In genomic region chr13:109820141-109820540, GRCm38 (mm10) we compare ENCODE assay signal across 18 mouse cellular contexts.
DNase-seq lines count a peak whose midpoint lies in the region; ATAC-seq and TF ChIP-seq lines count a peak whose summit lies in the region.
"Had no signal": no experiment of that assay in that cellular context is flagged by ENCODE, and none has a peak within 500 bp of the region (broad histone marks: within the 10 kb centered on the region; RNA-seq: fewer than 3 reads in every experiment).

No protein-coding gene starts in this region.

- no peak overlapping the region for H3K4me3 ChIP-seq in kidney, embryonic 15.5 days (replicated peaks)
- H3K4me3 ChIP-seq in myocyte, result no peak overlapping the region
- H3K4me3 ChIP-seq: heart, embryonic 12.5 days; limb, embryonic 12.5 days; liver, embryonic 12.5 days; midbrain, embryonic 15.5 days had no signal

- no peak overlapping the region for H3K4me2 ChIP-seq in kidney, embryonic 15.5 days
- peak overlapping the region; percentile 47 for H3K4me2 ChIP-seq in myocyte (ENCODE audit: low read depth)
- H3K4me2 ChIP-seq: heart, embryonic 12.5 days; limb, embryonic 12.5 days; liver, embryonic 12.5 days; midbrain, embryonic 15.5 days had no signal

- H3K4me1 ChIP-seq in kidney, embryonic 15.5 days, result peaks cover 49% of the 10 kb centered on the region

- H3K27ac ChIP-seq in kidney, embryonic 15.5 days, result peak overlapping the region; percentile 56
- H3K27ac ChIP-seq: limb, embryonic 12.5 days; liver, embryonic 12.5 days had no signal

- H3K27me3 ChIP-seq in kidney, embryonic 15.5 days, result no peaks in the 10 kb centered on the region
- H3K27me3 ChIP-seq in myocyte (ENCODE audit: control insufficient read depth, insufficient read depth, insufficient read length), result no peaks in the 10 kb centered on the region
- H3K27me3 ChIP-seq: CH12.LX; heart, embryonic 12.5 days; limb, embryonic 12.5 days; liver, embryonic 12.5 days; megakaryocyte, embryonic 14.5 days; midbrain, embryonic 15.5 days had no signal

- no peaks in the 10 kb centered on the region for H3K36me3 ChIP-seq in kidney, embryonic 15.5 days
- H3K36me3 ChIP-seq in myocyte (ENCODE audit: control insufficient read depth, insufficient read depth), result no peaks in the 10 kb centered on the region
- H3K36me3 ChIP-seq: heart, embryonic 12.5 days; limb, embryonic 12.5 days; liver, embryonic 12.5 days; midbrain, embryonic 15.5 days had no signal

- H3K9me3 ChIP-seq in kidney, embryonic 15.5 days (replicated peaks), result no peaks in the 10 kb centered on the region
- H3K9me3 ChIP-seq: heart, embryonic 12.5 days; limb, embryonic 12.5 days; liver, embryonic 12.5 days; megakaryocyte, embryonic 14.5 days; midbrain, embryonic 15.5 days had no signal

- TF ChIP-seq POLR2A in myocyte (IDR thresholded peaks at IDR 0.05; ENCODE audit: insufficient read length, low read depth), result no peak

- H3K79me2 ChIP-seq in myocyte (ENCODE audit: control insufficient read depth, insufficient read depth), result peaks cover 9% of the 10 kb centered on the region

- no peak for ATAC-seq in CD4-positive, CD25-positive, alpha-beta regulatory T cell, adult 4 months
- ATAC-seq in kidney, embryonic 15.5 days (replicated peaks; ENCODE audit: low FRiP score), result no peak
- ATAC-seq: forebrain, postnatal 0 days; liver, embryonic 12.5 days; midbrain, embryonic 15.5 days had no signal

- DNase-seq in CD4-positive, CD25-positive, alpha-beta regulatory T cell, adult 2 months (ENCODE audit: low read depth, low spot score), result peak; percentile 49
- no peak for DNase-seq in kidney, postnatal 25 days
- peak; percentile 49 for DNase-seq in CD4-positive helper T cell, adult 2 months (ENCODE audit: low read depth, low spot score)
- no peak for DNase-seq in cerebellum, adult 9-11 months
- no peak for DNase-seq in ovary, adult 18-20 months (ENCODE audit: low spot score)
- DNase-seq: cerebellum, adult 9-10 months; forebrain, postnatal 0 days; kidney, adult 2 months; lung, adult 2 months had no signal

- 43% methylated on average over 3 of the region's 3 CpGs for WGBS in kidney, embryonic 15.5 days

- no peak overlapping the region for H3ac ChIP-seq in myocyte (ENCODE audit: control insufficient read depth, insufficient read length)

- H3K9ac ChIP-seq in kidney, embryonic 15.5 days, result no peak overlapping the region
- H3K9ac ChIP-seq: forebrain, postnatal 0 days; heart, embryonic 12.5 days; limb, embryonic 12.5 days; liver, embryonic 12.5 days; midbrain, embryonic 15.5 days had no signal

TF ChIP-seq in myocyte, 11 proteins besides CTCF, POLR2A, EP300 and RAD21:
- TF ChIP-seq MAX (IDR thresholded peaks at IDR 0.05; ENCODE audit: low read depth) (no peak), MYOG (IDR thresholded peaks at IDR 0.05; ENCODE audit: control insufficient read depth in 1 of 3, insufficient read depth in 1 of 3, insufficient read length in 2 of 3, low read depth in 2 of 3) (no peak), TCF12 (IDR thresholded peaks at IDR 0.05; ENCODE audit: insufficient read depth, poor library complexity, severe bottlenecking) (no peak), SRF (IDR thresholded peaks at IDR 0.05; ENCODE audit: control insufficient read depth, insufficient read length, low read depth) (no peak), E2F4 (IDR thresholded peaks at IDR 0.05; ENCODE audit: insufficient read depth) (no peak), MYOD1 (IDR thresholded peaks at IDR 0.05; ENCODE audit: control insufficient read depth in 1 of 3, insufficient read length in 2 of 3, low read depth in 2 of 3) (no peak), POLR2AphosphoS2 (IDR thresholded peaks at IDR 0.05; ENCODE audit: insufficient read length, low read depth) (no peak), USF1 (IDR thresholded peaks at IDR 0.05; ENCODE audit: low read depth) (no peak), REST (IDR thresholded peaks at IDR 0.05; ENCODE audit: insufficient read depth, insufficient read length) (no peak), CEBPB (IDR thresholded peaks at IDR 0.05; ENCODE audit: insufficient read depth, poor library complexity, severe bottlenecking) (no peak), TCF3 (IDR thresholded peaks at IDR 0.05; ENCODE audit: insufficient read length, low read depth) (no peak)

Comparison
In these comparisons a context has a peak if more than half of its experiments do, and no peak if none do; other contexts are left out.
1. DNase-seq: peak in CD4-positive, CD25-positive, alpha-beta regulatory T cell, adult 2 months (single experiment) and CD4-positive helper T cell, adult 2 months (single experiment); none in kidney, postnatal 25 days (0 of 2), cerebellum, adult 9-11 months (single experiment) and ovary, adult 18-20 months (single experiment).